Mouse (Mus musculus): ENCODE measurements at regions not wholly inside any gene's neighbourhood (a gene's known extent, or its start where the extent isn't known, plus 50 kb on each side); places are given as distances from the start of the nearest gene placed in this dataset.

GRCm38 (mm10) chrX:164878336-164878735 lies 101.8 kb downstream of the Mospd2 start:
- no peak for DNase-seq

- no peak for DNase-seq
Measured at GRCm38 (mm10) chrX:164840393-164840792, 139.8 kb downstream of the Mospd2 start.

GRCm38 (mm10) chrX:164820906-164821305 lies 159.3 kb downstream of the Mospd2 start:
- DNase-seq, result no peak

GRCm38 (mm10) chrX:164787293-164787692 lies 192.9 kb downstream of the Mospd2 start:
- DNase-seq, result no peak

- no peak for DNase-seq
Measured at GRCm38 (mm10) chrX:164764919-164765318, 215.3 kb downstream of the Mospd2 start.

GRCm38 (mm10) chrX:164763764-164764445 lies 216.3 kb downstream of the Mospd2 start:
- peak; percentile 4 to 7 for DNase-seq

- no peak for DNase-seq
Measured at GRCm38 (mm10) chrX:164745552-164746217, 234.5 kb downstream of the Mospd2 start.

Data from cerebellum, postnatal 36 days (tissue).